Mouse (Mus musculus): ENCODE measurements around the gene Abl1. TPM values are rescaled to one million over a fixed set of nuclear protein-coding genes. Genes with fewer than 3 reads are reported as not detected.

The Abl1 gene
- total RNA-seq, 2 experiments from 2014 or later: 54.7 to 73.2 TPM

GRCm38 (mm10) chr2:31823933-31824730 lies 136.0 kb downstream of the Abl1 start:
- DNase-seq: peak; percentile 43

- DNase-seq: no peak
Observed at GRCm38 (mm10) chr2:31825469-31825911, 137.3 kb downstream of the Abl1 start.

- no peak for DNase-seq
Observed at GRCm38 (mm10) chr2:31826094-31827085, 138.2 kb downstream of the Abl1 start.

- DNase-seq: peak; percentile 70
Observed at GRCm38 (mm10) chr2:31827877-31828276, 139.7 kb downstream of the Abl1 start.

GRCm38 (mm10) chr2:31828311-31828825 lies 140.2 kb downstream of the Abl1 start:
- DNase-seq: no peak

- no peak for DNase-seq
Observed at GRCm38 (mm10) chr2:31836091-31836490, 147.9 kb downstream of the Abl1 start.

GRCm38 (mm10) chr2:31836985-31837384 lies 148.8 kb downstream of the Abl1 start:
- no peak for DNase-seq

- DNase-seq: no peak
Observed at GRCm38 (mm10) chr2:31838868-31839267, 150.7 kb downstream of the Abl1 start.

- no peak for DNase-seq
Observed at GRCm38 (mm10) chr2:31844729-31845136, 156.6 kb downstream of the Abl1 start.

- DNase-seq: no peak
Observed at GRCm38 (mm10) chr2:31845512-31845895, 157.3 kb downstream of the Abl1 start.

GRCm38 (mm10) chr2:31845896-31846691 lies 157.9 kb downstream of the Abl1 start, which contains the start of gene Fibcd1:
Gene Fibcd1, minus strand, starts transcription at chr2:31846005.
- DNase-seq: peak; percentile 27

- DNase-seq: no peak
Observed at GRCm38 (mm10) chr2:31846692-31847660, 158.8 kb downstream of the Abl1 start.

GRCm38 (mm10) chr2:31847908-31848307 lies 159.7 kb downstream of the Abl1 start:
- peak; percentile 32 for DNase-seq

- DNase-seq: peak; percentile 66
Observed at GRCm38 (mm10) chr2:31850141-31850540, 162.0 kb downstream of the Abl1 start.

Other genes with a start within 250 kb of the Abl1 start
- 100 to 1,000 TPM in 1 of 2 experiments, 10 to 100 TPM in 1; 61.2 to 175 TPM for gene Ass1, start 218.2 kb upstream of the Abl1 start, total RNA-seq (2021)
- gene Fubp3, start 115.7 kb upstream of the Abl1 start, total RNA-seq (2021): 10 to 100 TPM; 52.6 to 56.6 TPM
- gene Prdm12, start 48.3 kb upstream of the Abl1 start, total RNA-seq (2021): not detected
- 10 to 100 TPM; 20.9 to 23.0 TPM for gene Exosc2, start 17.7 kb upstream of the Abl1 start, total RNA-seq (2021)
- not detected for gene Qrfp, start 122.2 kb downstream of the Abl1 start, total RNA-seq (2021)
- gene Fibcd1, start 157.6 kb downstream of the Abl1 start, total RNA-seq (2021): under 1 TPM; 0.27 to 0.39 TPM
- gene Lamc3, start 198.9 kb downstream of the Abl1 start, total RNA-seq (2021): 10 to 100 TPM; 11.3 to 11.4 TPM

All from adrenal gland, postnatal 10 days (tissue).